Mouse (Mus musculus): ENCODE data around the gene Alad. TPM values are rescaled to one million over a fixed set of nuclear protein-coding genes. Genes with fewer than 3 reads are reported as not detected.

Gene Alad
- polyA plus RNA-seq, 1 experiment from 2014 or later = 161 TPM

DNA sequence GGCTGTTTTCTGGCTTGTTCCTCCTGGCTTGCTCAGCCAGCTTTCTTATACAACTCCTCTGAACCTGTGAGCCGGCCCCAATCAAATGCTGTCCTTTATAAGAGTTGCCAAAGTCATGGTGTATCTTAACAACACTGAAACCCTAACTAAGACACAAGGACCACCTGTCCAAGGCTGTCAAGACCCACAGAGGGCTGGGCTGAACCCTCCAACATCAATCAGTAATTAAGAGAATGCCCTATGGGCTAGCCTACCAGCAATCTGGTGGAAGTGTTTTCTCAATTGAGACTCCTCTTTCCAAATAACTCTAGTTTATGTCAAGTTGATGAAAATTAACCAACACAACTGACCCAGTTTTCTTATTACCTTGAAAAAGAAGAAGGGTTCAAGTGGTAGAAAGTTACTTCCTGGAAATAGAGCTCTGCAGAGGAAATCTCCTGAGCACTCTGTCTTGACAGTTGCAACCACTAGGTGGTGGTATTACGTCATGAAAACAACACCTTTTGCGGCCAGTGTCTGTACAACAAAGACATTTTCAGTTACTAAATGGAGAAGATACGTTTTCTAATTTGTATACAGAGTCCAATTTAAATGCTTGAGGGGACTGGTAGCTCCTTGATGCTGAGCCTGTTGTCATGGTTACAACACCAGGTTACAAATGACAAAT is 41.4 kb upstream of the Alad start:
- H3K27ac ChIP-seq (replicated peaks) = no peak overlapping the region
- no peaks in the 10 kb centered on the region; the same call in 1 of the 2 replicates for H3K4me1 ChIP-seq (replicated peaks; ENCODE audit: control insufficient read depth, insufficient read depth)
- no peaks in the 10 kb centered on the region for H3K9me3 ChIP-seq (ENCODE audit: control insufficient read depth, low read length)
- TF ChIP-seq EP300 (optimal IDR thresholded peaks at IDR 0.05) (no peak), CTCF (IDR thresholded peaks at IDR 0.05; ENCODE audit: low read depth) (peak; percentile 89)
- H3K4me2 ChIP-seq (replicated peaks; ENCODE audit: low read depth) = no peak overlapping the region
- DNase-seq (ENCODE audit: low spot score) (peak; percentile 71), ATAC-seq (ENCODE audit: low FRiP score, low TSS enrichment) (peak; percentile 51; the same call in 1 of the 2 replicates)
- no peak overlapping the region for H3K9ac ChIP-seq (ENCODE audit: low read length)
- H3K4me3 ChIP-seq (ENCODE audit: low read depth, low read length) = no peak overlapping the region
- no peaks in the 10 kb centered on the region for H3K36me3 ChIP-seq (ENCODE audit: control insufficient read depth, insufficient read depth, low read length)
- H3K27me3 ChIP-seq (ENCODE audit: control insufficient read depth, insufficient read depth, low read length) = no peaks in the 10 kb centered on the region
- WGBS = 22% methylated on average over 4 of the region's 4 CpGs

DNA sequence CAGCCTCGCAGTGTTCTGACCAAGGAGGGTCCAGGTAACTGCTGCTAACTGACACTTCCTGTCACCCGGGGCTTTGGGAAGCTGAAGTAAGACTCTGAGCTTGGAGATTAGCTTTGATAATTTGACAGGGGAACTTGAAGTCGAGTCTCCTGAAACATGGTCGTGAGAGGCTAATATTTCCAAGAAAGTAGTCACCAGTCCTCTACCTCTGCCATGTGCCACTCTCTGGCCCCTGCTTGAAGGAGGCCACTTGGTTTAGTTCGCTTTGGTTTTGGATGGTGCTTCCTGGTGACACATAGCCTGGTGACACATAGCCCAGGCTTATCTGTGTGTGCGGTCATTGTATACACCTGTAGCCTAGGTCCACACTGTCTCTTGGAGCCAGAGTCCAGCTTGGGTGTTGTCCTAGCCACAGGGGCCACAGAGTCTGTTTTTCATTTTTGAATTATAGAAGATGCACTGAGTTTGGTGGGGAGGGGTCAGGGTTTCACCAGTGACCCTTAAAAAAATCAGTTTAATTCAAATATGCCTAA is 40.1 kb upstream of the Alad start, which contains the start of gene Rgs3:
Gene Rgs3, plus strand, starts transcription at position 51 of the 533 bp plus-strand sequence.
- TF ChIP-seq CTCF (IDR thresholded peaks at IDR 0.05; ENCODE audit: low read depth) (no peak), EP300 (optimal IDR thresholded peaks at IDR 0.05) (no peak)
- H3K4me3 ChIP-seq (ENCODE audit: low read depth, low read length) = no peak within 1 kb of the TSS
- no peaks in the 10 kb centered on the region for H3K27me3 ChIP-seq (ENCODE audit: control insufficient read depth, insufficient read depth, low read length)
- 50% methylated on average over 6 of the region's 6 CpGs for WGBS
- H3K27ac ChIP-seq (replicated peaks) = no peak within 1 kb of the TSS
- no peaks in the 10 kb centered on the region for H3K4me1 ChIP-seq (replicated peaks; ENCODE audit: control insufficient read depth, insufficient read depth)
- H3K4me2 ChIP-seq (replicated peaks; ENCODE audit: low read depth) = no peak within 1 kb of the TSS
- DNase-seq (ENCODE audit: low spot score) = peak; percentile 42
- peak; percentile 93 for ATAC-seq (ENCODE audit: low FRiP score, low TSS enrichment)
- H3K9me3 ChIP-seq (ENCODE audit: control insufficient read depth, low read length) = no peaks in the 10 kb centered on the region
- H3K36me3 ChIP-seq (ENCODE audit: control insufficient read depth, insufficient read depth, low read length) = no peaks in the 10 kb centered on the region
- no peak within 1 kb of the TSS for H3K9ac ChIP-seq (ENCODE audit: low read length)

GRCm38 (mm10) chr4:62557436-62557835 is 37.7 kb upstream of the Alad start:
- 56% methylated on average over 3 of the region's 3 CpGs for WGBS

GRCm38 (mm10) chr4:62551966-62552365 is 32.2 kb upstream of the Alad start:
- Histone ChIP-seq H3K9me3 (ENCODE audit: control insufficient read depth, low read length) (no peaks in the 10 kb centered on the region), H3K27me3 (ENCODE audit: control insufficient read depth, insufficient read depth, low read length) (no peaks in the 10 kb centered on the region), H3K4me3 (ENCODE audit: low read depth, low read length) (no peak overlapping the region), H3K9ac (ENCODE audit: low read length) (no peak overlapping the region), H3K4me2 (replicated peaks; ENCODE audit: low read depth) (no peak overlapping the region), H3K27ac (replicated peaks) (no peak overlapping the region), H3K4me1 (replicated peaks; ENCODE audit: control insufficient read depth, insufficient read depth) (no peaks in the 10 kb centered on the region), H3K36me3 (ENCODE audit: control insufficient read depth, insufficient read depth, low read length) (no peaks in the 10 kb centered on the region)
- TF ChIP-seq CTCF (IDR thresholded peaks at IDR 0.05; ENCODE audit: low read depth) (no peak), EP300 (optimal IDR thresholded peaks at IDR 0.05) (no peak)
- WGBS = 76% methylated on average over 7 of the region's 7 CpGs
- DNase-seq (ENCODE audit: low spot score) = no peak
- no peak for ATAC-seq (ENCODE audit: low FRiP score, low TSS enrichment)

More at GRCm38 (mm10) chr4:62557436-62557835, 37.7 kb upstream of the Alad start:
- Histone ChIP-seq H3K27ac (replicated peaks) (no peak overlapping the region), H3K36me3 (ENCODE audit: control insufficient read depth, insufficient read depth, low read length) (no peaks in the 10 kb centered on the region), H3K9me3 (ENCODE audit: control insufficient read depth, low read length) (no peaks in the 10 kb centered on the region), H3K9ac (ENCODE audit: low read length) (no peak overlapping the region), H3K4me2 (replicated peaks; ENCODE audit: low read depth) (no peak overlapping the region), H3K4me3 (ENCODE audit: low read depth, low read length) (no peak overlapping the region), H3K27me3 (ENCODE audit: control insufficient read depth, insufficient read depth, low read length) (no peaks in the 10 kb centered on the region), H3K4me1 (replicated peaks; ENCODE audit: control insufficient read depth, insufficient read depth) (no peaks in the 10 kb centered on the region)
- TF ChIP-seq EP300 (optimal IDR thresholded peaks at IDR 0.05) (no peak), CTCF (IDR thresholded peaks at IDR 0.05; ENCODE audit: low read depth) (no peak)
- DNase-seq (ENCODE audit: low spot score) (no peak), ATAC-seq (ENCODE audit: low FRiP score, low TSS enrichment) (no peak)

DNA sequence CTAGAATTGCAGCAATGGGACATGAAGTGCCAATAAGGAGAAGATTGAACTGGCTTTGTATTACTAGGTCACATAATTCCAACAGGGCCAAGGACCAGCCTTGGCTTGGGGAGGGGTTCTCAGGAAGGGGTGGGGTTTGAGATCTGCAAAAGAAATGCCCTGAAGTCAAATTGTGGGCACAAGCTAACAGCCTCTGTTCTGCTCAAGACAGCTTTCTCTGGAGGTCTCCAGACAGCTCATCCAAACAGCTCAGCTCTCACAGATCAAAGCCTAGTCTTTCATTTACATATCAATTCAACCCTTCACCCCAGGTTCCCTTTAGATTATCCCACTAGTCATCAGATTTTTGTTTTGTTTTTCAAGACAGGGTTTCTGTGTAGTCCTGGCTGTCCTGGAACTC is 25.1 kb upstream of the Alad start:
- no peak for DNase-seq (ENCODE audit: low spot score)
- Histone ChIP-seq H3K4me1 (replicated peaks; ENCODE audit: control insufficient read depth, insufficient read depth) (no peaks in the 10 kb centered on the region), H3K36me3 (ENCODE audit: control insufficient read depth, insufficient read depth, low read length) (no peaks in the 10 kb centered on the region), H3K27ac (replicated peaks) (no peak overlapping the region), H3K4me2 (replicated peaks; ENCODE audit: low read depth) (no peak overlapping the region), H3K9ac (ENCODE audit: low read length) (no peak overlapping the region), H3K27me3 (ENCODE audit: control insufficient read depth, insufficient read depth, low read length) (no peaks in the 10 kb centered on the region), H3K4me3 (ENCODE audit: low read depth, low read length) (no peak overlapping the region), H3K9me3 (ENCODE audit: control insufficient read depth, low read length) (no peaks in the 10 kb centered on the region)
- TF ChIP-seq CTCF (IDR thresholded peaks at IDR 0.05; ENCODE audit: low read depth) = no peak
- no peak for TF ChIP-seq EP300 (optimal IDR thresholded peaks at IDR 0.05)
- ATAC-seq (ENCODE audit: low FRiP score, low TSS enrichment) = no peak

DNA sequence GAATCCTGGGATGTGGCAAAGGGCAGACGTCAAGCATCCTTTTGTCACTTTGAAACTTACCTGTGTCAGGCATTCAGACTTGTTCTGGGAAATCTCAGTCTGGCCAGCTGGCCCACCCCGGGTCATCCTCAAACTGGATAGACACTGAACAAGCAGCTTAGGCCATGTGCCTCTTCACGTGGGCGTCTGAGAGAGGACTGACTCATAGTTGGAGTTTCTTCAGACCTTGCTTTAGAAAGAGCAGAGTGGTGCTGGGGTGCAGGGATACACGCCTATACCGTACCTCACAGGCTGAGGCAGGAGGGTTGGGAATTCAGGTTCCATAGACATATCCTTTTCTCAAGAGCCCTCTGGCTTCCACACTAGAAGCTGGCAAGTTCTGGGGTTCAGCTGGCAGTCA is 24.1 kb upstream of the Alad start:
- no peaks in the 10 kb centered on the region for H3K36me3 ChIP-seq (ENCODE audit: control insufficient read depth, insufficient read depth, low read length)
- 90% methylated on average over 6 of the region's 6 CpGs for WGBS
- H3K9me3 ChIP-seq (ENCODE audit: control insufficient read depth, low read length) = no peaks in the 10 kb centered on the region
- no peak for TF ChIP-seq CTCF (IDR thresholded peaks at IDR 0.05; ENCODE audit: low read depth)
- TF ChIP-seq EP300 (optimal IDR thresholded peaks at IDR 0.05) = no peak
- H3K4me3 ChIP-seq (ENCODE audit: low read depth, low read length) = no peak overlapping the region
- ATAC-seq (ENCODE audit: low FRiP score, low TSS enrichment) = no peak
- no peak overlapping the region for H3K4me2 ChIP-seq (replicated peaks; ENCODE audit: low read depth)
- no peaks in the 10 kb centered on the region for H3K4me1 ChIP-seq (replicated peaks; ENCODE audit: control insufficient read depth, insufficient read depth)
- H3K27ac ChIP-seq (replicated peaks) = no peak overlapping the region
- DNase-seq (ENCODE audit: low spot score) = no peak
- H3K9ac ChIP-seq (ENCODE audit: low read length) = no peak overlapping the region
- no peaks in the 10 kb centered on the region for H3K27me3 ChIP-seq (ENCODE audit: control insufficient read depth, insufficient read depth, low read length)

Data from stomach, postnatal 0 days (tissue).